Mouse (Mus musculus): Measurements from ENCODE around the gene Nid2. TPM values are rescaled to one million over a fixed set of nuclear protein-coding genes. Genes with fewer than 3 reads are reported as not detected.

The Nid2 gene
- total RNA-seq, 4 experiments from 2014 or later, result 3.3 to 7.8 (median 3.6) TPM

- DNase-seq (ENCODE audit: low spot score in 2 of 2), result no peak
Measured at GRCm38 (mm10) chr14:19858808-19859776, 108.0 kb downstream of the Nid2 start.

DNA sequence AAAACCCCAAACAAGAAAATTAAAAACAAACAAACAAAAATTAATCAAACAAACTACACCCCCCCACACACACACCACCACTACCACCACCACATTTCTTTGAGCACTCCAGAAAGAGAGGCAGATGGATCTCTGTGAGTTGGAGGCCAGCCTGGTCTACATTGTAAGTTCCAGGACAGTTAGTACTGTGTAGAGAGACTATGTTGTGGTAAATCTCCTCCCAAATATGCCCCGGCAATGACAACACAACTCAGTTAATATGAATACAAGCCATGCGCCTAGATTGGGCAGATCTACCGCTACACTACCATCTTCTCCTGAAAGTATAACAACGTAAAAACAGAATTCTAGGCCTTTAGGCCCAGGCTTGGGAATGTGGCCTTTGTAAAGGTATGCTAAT, 109.2 kb downstream of the Nid2 start:
- DNase-seq (ENCODE audit: low spot score in 2 of 2), result no peak

Other genes with a start within 250 kb of the Nid2 start
- not detected for gene Gm2244, start 201.3 kb upstream of the Nid2 start, total RNA-seq (2022)
- under 1 TPM in 2 of 4 experiments, not detected in 2; 0.19 to 0.76 TPM for gene Gm2237, start 166.1 kb upstream of the Nid2 start, total RNA-seq (2022)
- gene Gm5458, start 148.7 kb upstream of the Nid2 start, total RNA-seq (2022), result not detected
- 10 to 100 TPM; 76.8 to 89.6 (median 79.4) TPM for gene Rtraf, start 72.6 kb downstream of the Nid2 start, total RNA-seq (2022)
- 1 to 10 TPM in 3 of 4 experiments, under 1 TPM in 1; 0.68 to 6.9 (median 2.6) TPM for gene Gng2, start 226.4 kb downstream of the Nid2 start, total RNA-seq (2022)